Mouse (Mus musculus) limb, embryonic 12.5 days (tissue): Measurements from ENCODE around the gene Tmem63b. TPM values are rescaled to one million over a fixed set of nuclear protein-coding genes. Genes with fewer than 3 reads are reported as not detected.

Experiments
- ATAC-seq: fragments of 200-750 bp; cut with Nextera tagmentation; 2 replicates; pipeline ENCODE4 v1.8.0; 2017; ENCODE audit warnings: low read depth, moderate TSS enrichment; ENCODE audit not compliant: insufficient number of reproducible peaks, insufficient read depth, low FRiP score, low TSS enrichment
- H3K27ac ChIP-seq: fragments of 300-500 bp; sonication (generic); 2 replicates; pipeline ENCODE4 v1.5.1; 2016; ENCODE audit warnings: mild to moderate bottlenecking, moderate library complexity
- H3K27me3 ChIP-seq: fragments of 300-500 bp; sonication (generic); 2 replicates; pipeline ENCODE4 v1.6.1; 2016; ENCODE audit warnings: mild to moderate bottlenecking, moderate library complexity
- H3K36me3 ChIP-seq: fragments of 300-500 bp; sonication (generic); 2 replicates; pipeline ENCODE4 v1.6.1; 2016; ENCODE audit warnings: mild to moderate bottlenecking, moderate library complexity
- H3K4me1 ChIP-seq: fragments of 300-500 bp; sonication (generic); replicated peaks from 2 replicates; pipeline ENCODE4 v1.6.1; 2016
- H3K4me2 ChIP-seq: fragments of 300-500 bp; sonication (generic); 2 replicates; pipeline ENCODE4 v1.6.1; 2016; ENCODE audit warnings: mild to moderate bottlenecking, moderate library complexity
- H3K4me3 ChIP-seq: fragments of 300-500 bp; sonication (generic); replicated peaks from 2 replicates; pipeline ENCODE4 v1.5.1; 2016; ENCODE audit warnings: mild to moderate bottlenecking
- H3K9ac ChIP-seq: fragments of 300-500 bp; sonication (generic); replicated peaks from 2 replicates; pipeline ENCODE4 v1.6.1; 2016; ENCODE audit warnings: mild to moderate bottlenecking, moderate library complexity
- H3K9me3 ChIP-seq: fragments of 300-500 bp; sonication (generic); 2 replicates; pipeline ENCODE4 v1.6.1; 2016; ENCODE audit warnings: mild to moderate bottlenecking, moderate library complexity
- WGBS: fragments of 180-500 bp; shearing (Covaris S2); methylation state at CpG from one replicate; pipeline ENCODE4 v1.1.7; 2016; 5-methylcytosine and 5-hydroxymethylcytosine counted together
- polyA plus RNA-seq: library from polyadenylated mRNA; unstranded; fragments of >200 nt; fragmentation: Nextera tagmentation; extraction: Ambion mirVana; gene quantifications from 2 replicates; pipeline ENCODE4 v1.2.1, GENCODE M21; 2016

The Tmem63b gene
- polyA plus RNA-seq, 1 experiment from 2014 or later = 34.1 TPM

- H3K9ac ChIP-seq = no peak overlapping the region
- H3K36me3 ChIP-seq = peaks cover 91% of the 10 kb centered on the region
- no peaks in the 10 kb centered on the region for H3K9me3 ChIP-seq
- H3K4me3 ChIP-seq = no peak overlapping the region
- no peaks in the 10 kb centered on the region for H3K4me1 ChIP-seq
- ATAC-seq = no peak
- H3K4me2 ChIP-seq = no peak overlapping the region
- H3K27ac ChIP-seq = no peak overlapping the region
- 85% methylated on average over 10 of the region's 10 CpGs for WGBS
- no peaks in the 10 kb centered on the region for H3K27me3 ChIP-seq
These were observed 19.2 kb downstream of the Tmem63b start for GRCm38 (mm10) chr17:45667481-45667880.

- peaks cover 91% of the 10 kb centered on the region for H3K36me3 ChIP-seq
- no peak overlapping the region for H3K9ac ChIP-seq
- 75% methylated on average over 11 of the region's 11 CpGs for WGBS
- no peaks in the 10 kb centered on the region for H3K9me3 ChIP-seq
- no peak overlapping the region for H3K27ac ChIP-seq
- H3K4me1 ChIP-seq = no peaks in the 10 kb centered on the region
- no peak overlapping the region for H3K4me2 ChIP-seq
- H3K4me3 ChIP-seq = no peak overlapping the region
- ATAC-seq = no peak
- H3K27me3 ChIP-seq = no peaks in the 10 kb centered on the region
These were observed 20.6 kb downstream of the Tmem63b start for GRCm38 (mm10) chr17:45666091-45666490.

DNA sequence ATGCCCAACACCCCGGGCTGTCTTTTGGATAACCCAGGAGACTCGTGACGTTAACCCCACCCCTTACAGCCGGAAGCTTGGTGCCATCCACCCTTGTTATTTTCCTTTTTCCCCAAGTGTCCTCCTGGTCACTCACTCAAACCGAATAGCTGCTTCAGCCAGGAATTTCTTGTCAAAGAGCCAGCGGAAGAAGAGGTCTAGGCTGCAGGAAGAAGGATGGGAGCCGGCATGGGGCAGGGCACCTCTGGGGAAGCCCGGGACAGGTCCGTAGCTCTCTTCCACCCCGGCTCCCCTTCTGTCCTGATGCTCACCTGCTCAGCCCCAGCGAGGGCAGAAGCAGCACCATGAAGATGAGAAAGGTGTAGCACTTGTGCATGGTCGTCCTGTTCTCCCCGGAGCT, 22.1 kb downstream of the Tmem63b start:
- H3K27me3 ChIP-seq = no peaks in the 10 kb centered on the region
- H3K9ac ChIP-seq = no peak overlapping the region
- H3K36me3 ChIP-seq = peaks cover 87% of the 10 kb centered on the region
- H3K4me3 ChIP-seq = no peak overlapping the region
- no peak overlapping the region for H3K4me2 ChIP-seq
- no peaks in the 10 kb centered on the region for H3K9me3 ChIP-seq
- WGBS = 90% methylated on average over 13 of the region's 13 CpGs
- no peaks in the 10 kb centered on the region for H3K4me1 ChIP-seq
- no peak for ATAC-seq
- no peak overlapping the region for H3K27ac ChIP-seq

DNA sequence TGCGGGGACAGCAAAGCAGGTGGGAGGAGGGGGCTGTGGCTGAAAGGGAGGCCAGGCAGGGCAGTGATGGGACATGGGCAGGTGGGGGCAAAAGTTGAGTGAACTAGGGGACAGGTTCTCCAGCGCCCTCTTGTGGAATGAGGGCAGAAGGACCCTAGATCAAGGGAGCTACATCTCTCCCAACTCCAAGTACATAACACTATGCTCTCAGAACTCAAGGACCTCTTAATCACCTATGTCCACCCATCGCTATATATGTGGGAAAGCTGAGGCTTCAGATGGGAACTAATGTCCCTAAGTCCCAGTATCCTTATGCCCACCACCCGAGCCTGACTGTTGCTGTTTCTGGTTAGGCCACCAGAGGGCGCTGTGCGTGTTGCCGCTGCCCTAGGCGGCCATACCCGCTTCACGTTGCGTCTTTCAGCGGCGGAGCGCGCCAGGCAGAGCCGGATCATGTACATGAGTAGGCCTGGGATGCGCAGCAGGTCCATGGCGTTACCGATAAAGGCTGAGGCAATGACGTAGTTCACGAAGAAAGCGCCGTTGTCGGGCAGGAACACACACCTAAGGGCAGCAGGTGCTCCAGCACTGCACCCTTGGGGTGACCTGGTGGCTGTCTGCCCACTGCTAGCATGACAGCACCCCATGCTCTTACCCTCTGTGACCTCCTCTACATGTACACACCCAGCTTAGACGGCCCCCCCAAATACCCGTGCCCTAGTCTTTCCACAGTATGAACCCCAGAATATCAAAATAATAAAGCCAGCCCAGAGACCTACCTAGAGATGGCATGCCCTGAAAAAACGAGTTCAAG, 23.4 kb downstream of the Tmem63b start:
- Histone ChIP-seq H3K27me3 (no peaks in the 10 kb centered on the region), H3K36me3 (peaks cover 75% of the 10 kb centered on the region), H3K4me2 (peak overlapping the region; percentile 33), H3K4me1 (no peaks in the 10 kb centered on the region), H3K4me3 (no peak overlapping the region), H3K27ac (no peak overlapping the region), H3K9ac (no peak overlapping the region), H3K9me3 (no peaks in the 10 kb centered on the region)
- 34% methylated on average over 27 of the region's 27 CpGs for WGBS
- ATAC-seq = no peak

DNA sequence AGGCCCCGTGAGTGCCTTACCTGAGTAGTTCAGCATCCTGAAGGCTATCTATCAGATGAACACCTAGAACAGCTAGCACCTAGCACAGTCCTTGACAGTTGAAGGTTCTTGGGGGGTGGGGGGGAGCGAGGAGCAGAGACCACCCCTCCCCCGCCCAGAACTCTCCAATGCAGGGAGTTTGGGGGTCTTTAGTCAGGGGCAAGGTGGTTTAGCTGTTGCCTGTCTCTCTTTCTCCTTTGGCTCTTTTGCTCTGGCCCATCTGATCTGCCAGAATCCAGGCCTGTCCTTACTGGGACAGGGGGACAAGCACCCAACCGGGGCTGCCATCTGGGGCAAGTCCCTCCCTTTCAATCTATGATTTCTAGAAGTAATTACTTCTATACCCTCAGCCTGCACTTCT, 27.5 kb downstream of the Tmem63b start, which contains the start of gene Capn11:
Gene Capn11, minus strand, starts transcription at position 101 of the 400 bp plus-strand sequence.
- Histone ChIP-seq H3K9me3 (no peaks in the 10 kb centered on the region), H3K36me3 (peaks cover 35% of the 10 kb centered on the region), H3K4me2 (no peak within 1 kb of the TSS), H3K4me1 (no peaks in the 10 kb centered on the region), H3K4me3 (no peak within 1 kb of the TSS), H3K27ac (no peak within 1 kb of the TSS), H3K27me3 (no peaks in the 10 kb centered on the region), H3K9ac (no peak within 1 kb of the TSS)
- no peak for ATAC-seq
- WGBS = 86% methylated on average over 4 of the region's 4 CpGs

DNA sequence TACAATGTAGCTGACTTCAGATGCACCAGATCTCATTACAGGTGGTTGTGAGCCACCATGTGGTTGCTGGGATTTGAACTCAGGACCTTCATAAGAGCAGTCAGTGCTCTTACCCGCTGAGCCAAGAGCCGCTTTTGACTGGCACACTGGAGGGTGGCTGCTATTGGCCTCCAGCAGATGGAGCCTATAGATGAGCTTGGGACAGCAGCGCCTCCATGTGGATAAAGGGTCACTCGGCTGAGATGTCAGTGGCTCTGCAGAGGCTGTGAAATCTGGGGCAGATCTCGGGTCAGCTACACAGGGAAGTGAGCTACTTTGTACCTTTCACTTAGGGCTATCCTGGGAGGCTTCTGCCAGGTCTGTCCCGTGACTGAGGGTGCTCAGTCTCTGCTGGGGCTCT, 30.9 kb downstream of the Tmem63b start:
- 23% methylated on average over 6 of the region's 6 CpGs for WGBS
- no peaks in the 10 kb centered on the region for H3K4me1 ChIP-seq
- no peak overlapping the region for H3K4me3 ChIP-seq
- no peak overlapping the region for H3K9ac ChIP-seq
- ATAC-seq = no peak
- no peak overlapping the region for H3K27ac ChIP-seq
- H3K4me2 ChIP-seq = no peak overlapping the region
- no peaks in the 10 kb centered on the region for H3K9me3 ChIP-seq
- H3K36me3 ChIP-seq = peaks cover 8% of the 10 kb centered on the region
- no peaks in the 10 kb centered on the region for H3K27me3 ChIP-seq

GRCm38 (mm10) chr17:45653233-45653632, 33.5 kb downstream of the Tmem63b start:
- Histone ChIP-seq H3K27ac (no peak overlapping the region), H3K9ac (no peak overlapping the region), H3K4me1 (no peaks in the 10 kb centered on the region), H3K4me2 (no peak overlapping the region), H3K4me3 (no peak overlapping the region), H3K36me3 (no peaks in the 10 kb centered on the region), H3K9me3 (no peaks in the 10 kb centered on the region), H3K27me3 (no peaks in the 10 kb centered on the region)
- 63% methylated on average over 7 of the region's 7 CpGs for WGBS
- no peak for ATAC-seq

DNA sequence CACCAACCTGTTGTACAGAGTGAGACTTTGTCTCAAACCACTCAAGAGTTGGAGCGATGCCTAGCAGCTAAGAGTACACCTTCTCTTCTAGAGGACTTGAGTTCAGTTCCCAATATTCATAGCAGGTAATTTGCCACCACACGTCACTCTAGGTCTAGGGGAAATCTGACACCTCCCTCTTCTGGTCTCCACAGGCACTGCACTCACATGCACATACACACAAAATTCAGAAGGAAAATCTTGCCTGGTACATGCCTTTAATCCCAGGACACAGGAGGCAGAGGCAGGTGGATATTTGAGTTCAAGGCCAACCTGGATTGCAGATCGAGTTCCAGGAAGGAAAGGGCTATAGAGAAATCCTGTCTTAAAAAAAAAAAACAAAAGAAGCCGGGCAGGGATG, 42.5 kb downstream of the Tmem63b start:
- WGBS = 90% methylated on average over 4 of the region's 4 CpGs
- no peak for ATAC-seq
- no peaks in the 10 kb centered on the region for H3K4me1 ChIP-seq
- H3K4me2 ChIP-seq = no peak overlapping the region
- H3K9ac ChIP-seq = no peak overlapping the region
- no peaks in the 10 kb centered on the region for H3K27me3 ChIP-seq
- no peaks in the 10 kb centered on the region for H3K36me3 ChIP-seq
- H3K9me3 ChIP-seq = 0 out of 2 replicates have a peak, but pooled peaks cover 4% of the 10 kb centered on the region
- no peak overlapping the region for H3K4me3 ChIP-seq
- H3K27ac ChIP-seq = no peak overlapping the region

DNA sequence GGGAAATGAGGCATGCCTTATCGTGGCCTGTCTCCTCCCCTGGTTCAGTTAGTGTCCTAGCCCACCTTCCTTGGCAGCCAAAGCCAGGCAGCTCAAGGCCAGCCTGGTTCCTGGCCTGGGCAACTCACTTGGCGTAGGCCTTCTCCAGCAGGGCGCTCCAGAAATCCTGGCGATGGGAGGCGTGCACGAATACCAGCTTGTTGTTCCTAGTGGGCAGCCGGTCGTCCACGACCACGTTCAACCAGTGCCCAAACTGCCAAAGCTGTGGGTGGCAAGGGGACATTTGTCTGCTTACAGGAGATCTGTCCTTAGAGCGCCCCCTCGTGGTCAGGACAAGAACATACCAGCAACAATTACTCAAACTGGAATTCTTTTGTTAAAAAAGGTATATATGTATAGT, 44.0 kb downstream of the Tmem63b start:
- Histone ChIP-seq H3K27ac (no peak overlapping the region), H3K4me2 (no peak overlapping the region), H3K9me3 (0 out of 2 replicates have a peak, but pooled peaks cover 4% of the 10 kb centered on the region), H3K4me1 (no peaks in the 10 kb centered on the region), H3K36me3 (no peaks in the 10 kb centered on the region), H3K9ac (no peak overlapping the region), H3K4me3 (no peak overlapping the region), H3K27me3 (no peaks in the 10 kb centered on the region)
- ATAC-seq = no peak
- 23% methylated on average over 12 of the region's 12 CpGs for WGBS

- H3K9ac ChIP-seq = no peak overlapping the region
- H3K4me3 ChIP-seq = no peak overlapping the region
- no peaks in the 10 kb centered on the region for H3K4me1 ChIP-seq
- no peaks in the 10 kb centered on the region for H3K27me3 ChIP-seq
- H3K9me3 ChIP-seq = 0 out of 2 replicates have a peak, but pooled peaks cover 4% of the 10 kb centered on the region
- 91% methylated on average over 8 of the region's 8 CpGs for WGBS
- ATAC-seq = no peak
- no peak overlapping the region for H3K27ac ChIP-seq
- H3K4me2 ChIP-seq = no peak overlapping the region
- no peaks in the 10 kb centered on the region for H3K36me3 ChIP-seq
These were observed 44.7 kb downstream of the Tmem63b start for GRCm38 (mm10) chr17:45641981-45642380.

GRCm38 (mm10) chr17:45638596-45639295, 48.0 kb downstream of the Tmem63b start:
- Histone ChIP-seq H3K4me3 (no peak overlapping the region), H3K9me3 (no peaks in the 10 kb centered on the region), H3K9ac (no peak overlapping the region), H3K4me1 (no peaks in the 10 kb centered on the region), H3K4me2 (no peak overlapping the region), H3K27me3 (no peaks in the 10 kb centered on the region), H3K36me3 (no peaks in the 10 kb centered on the region), H3K27ac (no peak overlapping the region)
- WGBS = 76% methylated on average over 16 of the region's 16 CpGs
- ATAC-seq = no peak
